Mouse (Mus musculus) heart, adult 2 months (tissue): ENCODE measurements around the gene Sc5d. TPM values are rescaled to one million over a fixed set of nuclear protein-coding genes. Genes with fewer than 3 reads are reported as not detected.

Source experiments
- DNase-seq, 2 experiments: peaks; one replicate each; pipeline ENCODE4 v3.0.0; 2021
- H3K27ac ChIP-seq: fragments of 200-600 bp; 2 replicates; pipeline ENCODE4 v1.8.1; 2022
- H3K27me3 ChIP-seq: fragments of 200-500 bp; 2 replicates; pipeline ENCODE4 v1.6.1; 2012; ENCODE audit warnings: mild to moderate bottlenecking, low read length, inconsistent platforms, mixed read lengths; ENCODE audit not compliant: control insufficient read depth, insufficient read depth
- H3K36me3 ChIP-seq: fragments of 200-500 bp; 2 replicates; pipeline ENCODE4 v1.6.1; 2012; ENCODE audit warnings: low read length, inconsistent platforms; ENCODE audit not compliant: control insufficient read depth, insufficient read depth
- H3K4me1 ChIP-seq: fragments of 200-500 bp; 2 replicates; pipeline ENCODE4 v1.6.1; 2011; ENCODE audit warnings: low read length; ENCODE audit not compliant: control insufficient read depth, insufficient read depth
- H3K4me3 ChIP-seq: fragments of 200-600 bp; 2 replicates; pipeline ENCODE4 v1.8.1; 2022
- H3K79me2 ChIP-seq: fragments of 200-500 bp; replicated peaks from 2 replicates; pipeline ENCODE4 v1.6.1; 2012; ENCODE audit warnings: mild to moderate bottlenecking, inconsistent platforms, low read length, moderate library complexity, mixed read lengths; ENCODE audit not compliant: control insufficient read depth, insufficient read depth
- H3K9ac ChIP-seq: fragments of 200-500 bp; 2 replicates; pipeline ENCODE4 v1.6.1; 2012; ENCODE audit warnings: low read depth, mild to moderate bottlenecking, control low read depth, inconsistent platforms, low read length, mixed read lengths
- CTCF ChIP-seq: fragments of 200-600 bp; IDR thresholded peaks from 2 replicates; pipeline ENCODE4 v1.8.1; 2022; ENCODE audit warnings: antibody characterized with exemption, mild to moderate bottlenecking, moderate library complexity
- EP300 ChIP-seq: fragments of 200-500 bp; IDR thresholded peaks from 2 replicates; pipeline ENCODE4 v1.6.1; 2011; ENCODE audit warnings: low read depth, low read length, control low read depth; ENCODE audit not compliant: insufficient read depth
- POLR2A ChIP-seq: fragments of 200-500 bp; IDR thresholded peaks from 2 replicates; pipeline ENCODE4 v1.6.1; 2011; ENCODE audit warnings: mild to moderate bottlenecking, low read depth, low read length, control low read depth; ENCODE audit not compliant: insufficient read depth
- WGBS: fragments of 180-500 bp; shearing (Covaris S2); methylation state at CpG from one replicate; pipeline ENCODE4 v1.1.7; 2018; 5-methylcytosine and 5-hydroxymethylcytosine counted together
- intact Hi-C: fragments of 180-260 bp; cut with DNase I; formaldehyde crosslinking; loops from one replicate; pipeline ENCODE4 v1.15.1; 2025
- long read RNA-seq: library from polyadenylated mRNA; stranded (forward); transcript quantifications from one replicate; pipeline ENCODE4 v2.0.0, GENCODE M21; 2021
- polyA plus RNA-seq: library from polyadenylated mRNA; depleted of rRNA; stranded (reverse); fragments of >200 nt; gene quantifications from 2 replicates; pipeline ENCODE4 v1.2.3, GENCODE M21; 2012; rRNA removed
- total RNA-seq, 2 experiments: library from RNA; stranded (reverse); gene quantifications; 2 replicates each; pipeline ENCODE4 v1.2.3; 2021

Sc5d gene
- total RNA-seq: 10 to 100 TPM; 15.8 to 19.1 TPM
- 24.3 and 59.2 TPM in 2 replicates for polyA plus RNA-seq
- long read RNA-seq, full-length matches to known transcripts: 14 of 15 reads
- long read RNA-seq, partial matches to known transcripts: 1 of 15 reads
- long read RNA-seq, other reads (novel, unspliced or antisense): 0 of 15 reads

GRCm38 (mm10) chr9:42264145-42264544 is at the start of gene Sc5d:
Gene Sc5d (minus strand): TSS chr9:42264256.
- H3K4me1 ChIP-seq: 0 out of 2 replicates have a peak, but pooled peaks cover 1% of the 10 kb centered on the region
- H3K9ac ChIP-seq: peak within 1 kb of the TSS; percentile 80
- peak; percentile 95 to 97 for DNase-seq
- WGBS: under 1% methylated on average over 42 of the region's 49 CpGs
- H3K4me3 ChIP-seq: peak within 1 kb of the TSS; percentile 75
- no peaks in the 10 kb centered on the region for H3K79me2 ChIP-seq
- no peaks in the 10 kb centered on the region for H3K36me3 ChIP-seq
- peak within 1 kb of the TSS; percentile 67 for H3K27ac ChIP-seq
- H3K27me3 ChIP-seq: no peaks in the 10 kb centered on the region
- intact Hi-C loops: loop anchor here (10.0 kb wide), 1 partner anchor 1039 kb away; no protein-coding TSS in a partner anchor
- TF ChIP-seq POLR2A: peak; percentile 64
- TF ChIP-seq EP300: no peak

GRCm38 (mm10) chr9:42311311-42311710 is 47.3 kb upstream of the Sc5d start:
- intact Hi-C loops: no loop called here
- H3K4me3 ChIP-seq: no peak overlapping the region
- no peaks in the 10 kb centered on the region for H3K79me2 ChIP-seq
- TF ChIP-seq EP300 (no peak), POLR2A (no peak), CTCF (no peak)
- H3K4me1 ChIP-seq: no peaks in the 10 kb centered on the region
- H3K27ac ChIP-seq: no peak overlapping the region
- WGBS: 84% methylated on average over 3 of the region's 3 CpGs
- DNase-seq: no peak
- H3K9ac ChIP-seq: no peak overlapping the region
- no peaks in the 10 kb centered on the region for H3K36me3 ChIP-seq
- H3K27me3 ChIP-seq: no peaks in the 10 kb centered on the region

GRCm38 (mm10) chr9:42303894-42304293 is 39.8 kb upstream of the Sc5d start:
- WGBS: 82% methylated on average over 4 of the region's 4 CpGs
- no peaks in the 10 kb centered on the region for H3K79me2 ChIP-seq
- H3K4me1 ChIP-seq: no peaks in the 10 kb centered on the region
- H3K27me3 ChIP-seq: no peaks in the 10 kb centered on the region
- intact Hi-C loops: no loop called here
- H3K9ac ChIP-seq: no peak overlapping the region
- TF ChIP-seq POLR2A: no peak
- TF ChIP-seq EP300: no peak
- no peak for TF ChIP-seq CTCF
- DNase-seq: no peak
- no peak overlapping the region for H3K4me3 ChIP-seq
- no peaks in the 10 kb centered on the region for H3K36me3 ChIP-seq
- H3K27ac ChIP-seq: no peak overlapping the region

GRCm38 (mm10) chr9:42301082-42301633 is 37.1 kb upstream of the Sc5d start:
- intact Hi-C loops: no loop called here
- no peaks in the 10 kb centered on the region for H3K4me1 ChIP-seq
- H3K9ac ChIP-seq: no peak overlapping the region
- H3K27ac ChIP-seq: no peak overlapping the region
- TF ChIP-seq POLR2A (no peak), EP300 (no peak), CTCF (no peak)
- 80% methylated on average over 6 of the region's 6 CpGs for WGBS
- no peaks in the 10 kb centered on the region for H3K79me2 ChIP-seq
- H3K4me3 ChIP-seq: no peak overlapping the region
- no peaks in the 10 kb centered on the region for H3K27me3 ChIP-seq
- no peaks in the 10 kb centered on the region for H3K36me3 ChIP-seq
- DNase-seq: no peak

DNA sequence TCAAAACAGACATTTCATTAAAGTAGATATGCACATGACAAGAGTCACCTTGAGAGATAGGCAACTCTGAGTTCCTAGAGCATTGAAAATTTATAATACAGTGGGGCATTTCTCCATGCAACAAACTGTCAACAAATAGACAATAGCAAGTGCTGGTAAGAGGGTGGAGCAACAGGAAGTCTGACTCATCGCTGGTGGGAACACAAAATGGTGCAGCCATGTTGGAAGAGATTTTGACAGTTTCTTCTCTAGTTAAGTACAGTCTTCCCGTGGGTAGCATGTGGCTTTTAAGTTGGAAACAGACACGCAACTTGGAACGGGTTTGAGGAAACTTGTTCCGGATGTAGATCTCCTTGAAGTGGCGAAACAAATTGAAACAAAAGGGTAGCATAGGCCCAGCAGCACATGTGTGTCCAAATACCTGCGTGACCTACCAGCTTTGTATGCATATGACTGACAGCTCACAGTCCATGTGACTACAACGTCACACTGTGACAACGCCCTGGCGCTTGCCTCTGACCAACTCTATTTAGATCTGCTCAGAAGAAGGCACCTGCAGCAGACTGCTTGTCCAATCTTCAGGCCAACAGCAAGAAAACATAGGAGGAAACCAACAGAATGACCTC is 32.4 kb upstream of the Sc5d start:
- H3K27me3 ChIP-seq: no peaks in the 10 kb centered on the region
- intact Hi-C loops: no loop called here
- WGBS: 87% methylated on average over 10 of the region's 10 CpGs

GRCm38 (mm10) chr9:42294131-42294530 is 30.1 kb upstream of the Sc5d start:
- intact Hi-C loops: no loop called here
- H3K36me3 ChIP-seq: no peaks in the 10 kb centered on the region
- no peak for DNase-seq
- WGBS: 60% methylated on average over 2 of the region's 2 CpGs
- no peak overlapping the region for H3K4me3 ChIP-seq
- H3K4me1 ChIP-seq: no peaks in the 10 kb centered on the region
- no peak overlapping the region for H3K9ac ChIP-seq
- TF ChIP-seq CTCF (no peak), EP300 (no peak), POLR2A (no peak)
- H3K27me3 ChIP-seq: no peaks in the 10 kb centered on the region
- H3K79me2 ChIP-seq: no peaks in the 10 kb centered on the region
- no peak overlapping the region for H3K27ac ChIP-seq

More for the DNA sequence above, 32.4 kb upstream of the Sc5d start:
- H3K9ac ChIP-seq: no peak overlapping the region
- no peaks in the 10 kb centered on the region for H3K36me3 ChIP-seq
- H3K4me1 ChIP-seq: no peaks in the 10 kb centered on the region
- DNase-seq: no peak
- H3K79me2 ChIP-seq: no peaks in the 10 kb centered on the region
- H3K4me3 ChIP-seq: no peak overlapping the region
- no peak for TF ChIP-seq POLR2A
- TF ChIP-seq EP300: no peak
- TF ChIP-seq CTCF: no peak
- no peak overlapping the region for H3K27ac ChIP-seq
